Mouse (Mus musculus) lung, postnatal 0 days (tissue): Measurements from ENCODE around the gene Gm48552.

Experiments
- CTCF ChIP-seq: IDR thresholded peaks from 2 replicates; pipeline ENCODE4 v1.5.1; 2016; ENCODE audit warnings: antibody characterized with exemption, mild to moderate bottlenecking
- EP300 ChIP-seq: IDR thresholded peaks from 2 replicates; pipeline ENCODE4 v1.6.1; 2016; ENCODE audit warnings: antibody characterized with exemption, mild to moderate bottlenecking, control low read depth

DNA sequence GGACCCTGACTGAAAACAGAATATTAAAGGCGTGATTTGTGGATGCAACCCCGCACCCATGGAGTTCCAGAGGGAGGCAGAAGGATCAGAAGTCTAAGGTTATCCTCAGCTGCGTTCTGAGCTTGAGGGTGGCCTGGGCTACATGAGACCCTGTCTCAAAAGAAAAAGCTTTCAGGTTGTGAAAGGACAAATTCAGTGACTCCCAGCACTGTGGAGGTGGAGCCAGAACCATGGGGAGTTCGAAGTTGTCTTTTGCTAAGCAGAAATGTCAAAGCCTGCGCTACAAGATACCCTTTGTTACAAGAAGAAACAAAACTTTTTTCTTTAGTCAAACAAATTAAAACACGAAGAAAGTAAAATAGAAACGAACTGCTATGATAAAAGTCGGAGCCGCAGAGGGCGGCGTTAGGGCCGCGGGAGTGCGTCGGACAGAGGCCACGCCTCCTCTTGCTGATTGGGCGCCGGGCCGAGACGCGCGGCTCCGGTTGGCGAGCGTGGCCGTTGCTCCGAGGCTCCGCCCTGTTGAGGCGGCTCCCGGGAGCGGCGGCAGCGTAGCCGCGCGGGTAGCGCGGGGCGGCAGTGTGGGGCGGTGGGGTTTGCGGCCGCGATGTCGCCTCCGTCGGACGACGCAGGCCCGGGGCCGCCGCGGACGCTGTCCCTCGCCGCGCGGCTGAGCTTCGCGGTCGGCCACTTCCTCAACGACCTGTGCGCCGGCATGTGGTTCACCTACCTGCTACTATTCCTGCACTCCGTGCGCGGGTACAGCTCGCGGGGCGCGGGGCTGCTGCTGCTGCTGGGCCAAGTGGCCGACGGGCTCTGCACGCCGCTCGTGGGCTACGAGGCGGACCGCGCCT, 31.6 kb upstream of the Gm48552 start, which contains the start of gene Mfsd12:
- TF ChIP-seq CTCF (no peak), EP300 (no peak)
